Mouse (Mus musculus): Measurements from ENCODE around the gene Il16. TPM values are rescaled to one million over a fixed set of nuclear protein-coding genes. Genes with fewer than 3 reads are reported as not detected.

Gene Il16
- total and polyA plus RNA-seq, 2 experiments: 1.5 to 4.1 TPM

- Histone ChIP-seq H3K9ac (ENCODE audit: low read depth, low read length) (no peak overlapping the region), H3K27me3 (ENCODE audit: control insufficient read depth, insufficient read depth, low read length) (no peaks in the 10 kb centered on the region), H3K27ac (replicated peaks; ENCODE audit: insufficient read depth, low read depth, low read length) (no peak overlapping the region), H3K79me2 (ENCODE audit: control insufficient read depth, insufficient read depth, low read length) (no peaks in the 10 kb centered on the region), H3K4me1 (ENCODE audit: control insufficient read depth, insufficient read depth, low read length) (no peaks in the 10 kb centered on the region), H3K36me3 (ENCODE audit: control insufficient read depth, insufficient read depth, low read length) (no peaks in the 10 kb centered on the region), H3K4me3 (ENCODE audit: insufficient read depth, low read depth, low read length) (no peak overlapping the region)
- WGBS: 83% methylated on average over 3 of the region's 3 CpGs
- TF ChIP-seq POLR2A (IDR thresholded peaks at IDR 0.05; ENCODE audit: extremely low read depth, insufficient read depth, low read length) (no peak), CTCF (IDR thresholded peaks at IDR 0.05; ENCODE audit: low read depth, low read length) (no peak)
- no peak for DNase-seq (ENCODE audit: extremely low read depth, low read depth, low spot score)
Measured at GRCm38 (mm10) chr7:83734246-83734645, 11.3 kb downstream of the Il16 start.

- Histone ChIP-seq H3K27ac (replicated peaks; ENCODE audit: insufficient read depth, low read depth, low read length) (no peak overlapping the region), H3K36me3 (ENCODE audit: control insufficient read depth, insufficient read depth, low read length) (no peaks in the 10 kb centered on the region), H3K9ac (ENCODE audit: low read depth, low read length) (no peak overlapping the region), H3K79me2 (ENCODE audit: control insufficient read depth, insufficient read depth, low read length) (no peaks in the 10 kb centered on the region), H3K27me3 (ENCODE audit: control insufficient read depth, insufficient read depth, low read length) (no peaks in the 10 kb centered on the region), H3K4me1 (ENCODE audit: control insufficient read depth, insufficient read depth, low read length) (no peaks in the 10 kb centered on the region), H3K4me3 (ENCODE audit: insufficient read depth, low read depth, low read length) (no peak overlapping the region)
- no peak for DNase-seq (ENCODE audit: extremely low read depth, low read depth, low spot score)
- TF ChIP-seq POLR2A (IDR thresholded peaks at IDR 0.05; ENCODE audit: extremely low read depth, insufficient read depth, low read length) (no peak), CTCF (IDR thresholded peaks at IDR 0.05; ENCODE audit: low read depth, low read length) (no peak)
- WGBS: 84% methylated on average over 3 of the region's 3 CpGs
Measured at GRCm38 (mm10) chr7:83732781-83733180, 12.7 kb downstream of the Il16 start.

- 85% methylated on average over 15 of the region's 15 CpGs for WGBS
- H3K27ac ChIP-seq (replicated peaks; ENCODE audit: insufficient read depth, low read depth, low read length): no peak overlapping the region
- H3K79me2 ChIP-seq (ENCODE audit: control insufficient read depth, insufficient read depth, low read length): no peaks in the 10 kb centered on the region
- no peak for DNase-seq (ENCODE audit: extremely low read depth, low read depth, low spot score)
- H3K36me3 ChIP-seq (ENCODE audit: control insufficient read depth, insufficient read depth, low read length): no peaks in the 10 kb centered on the region
- no peak overlapping the region for H3K9ac ChIP-seq (ENCODE audit: low read depth, low read length)
- no peaks in the 10 kb centered on the region for H3K4me1 ChIP-seq (ENCODE audit: control insufficient read depth, insufficient read depth, low read length)
- H3K4me3 ChIP-seq (ENCODE audit: insufficient read depth, low read depth, low read length): no peak overlapping the region
- no peaks in the 10 kb centered on the region for H3K27me3 ChIP-seq (ENCODE audit: control insufficient read depth, insufficient read depth, low read length)
- TF ChIP-seq POLR2A (IDR thresholded peaks at IDR 0.05; ENCODE audit: extremely low read depth, insufficient read depth, low read length): no peak
- TF ChIP-seq CTCF (IDR thresholded peaks at IDR 0.05; ENCODE audit: low read depth, low read length): no peak
Measured at GRCm38 (mm10) chr7:83731961-83732666, 13.4 kb downstream of the Il16 start.

DNA sequence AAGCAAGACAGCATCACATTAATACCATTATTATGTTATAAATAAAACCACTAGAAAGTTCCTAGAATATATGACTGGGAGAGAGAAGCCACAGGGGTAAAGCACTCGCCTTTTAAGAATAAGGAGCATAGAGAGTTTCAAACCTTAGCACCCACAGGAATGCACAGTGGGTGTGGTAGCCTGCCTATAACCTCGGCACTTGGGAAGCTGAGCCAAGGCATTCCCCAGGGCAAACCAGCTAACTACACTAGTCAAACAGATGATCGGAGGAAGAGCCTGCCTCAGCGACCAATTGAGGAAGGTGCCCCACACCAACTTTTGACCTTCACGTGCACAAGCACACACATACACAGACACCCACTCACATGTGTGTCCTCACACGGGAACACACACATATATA is 14.2 kb downstream of the Il16 start:
- TF ChIP-seq POLR2A (IDR thresholded peaks at IDR 0.05; ENCODE audit: extremely low read depth, insufficient read depth, low read length): no peak
- TF ChIP-seq CTCF (IDR thresholded peaks at IDR 0.05; ENCODE audit: low read depth, low read length): no peak
- H3K27ac ChIP-seq (replicated peaks; ENCODE audit: insufficient read depth, low read depth, low read length): no peak overlapping the region
- H3K4me3 ChIP-seq (ENCODE audit: insufficient read depth, low read depth, low read length): no peak overlapping the region
- no peaks in the 10 kb centered on the region for H3K27me3 ChIP-seq (ENCODE audit: control insufficient read depth, insufficient read depth, low read length)
- no peaks in the 10 kb centered on the region for H3K79me2 ChIP-seq (ENCODE audit: control insufficient read depth, insufficient read depth, low read length)
- H3K9ac ChIP-seq (ENCODE audit: low read depth, low read length): no peak overlapping the region
- DNase-seq (ENCODE audit: extremely low read depth, low read depth, low spot score): no peak
- 83% methylated on average over 6 of the region's 6 CpGs for WGBS
- H3K4me1 ChIP-seq (ENCODE audit: control insufficient read depth, insufficient read depth, low read length): no peaks in the 10 kb centered on the region
- no peaks in the 10 kb centered on the region for H3K36me3 ChIP-seq (ENCODE audit: control insufficient read depth, insufficient read depth, low read length)

DNA sequence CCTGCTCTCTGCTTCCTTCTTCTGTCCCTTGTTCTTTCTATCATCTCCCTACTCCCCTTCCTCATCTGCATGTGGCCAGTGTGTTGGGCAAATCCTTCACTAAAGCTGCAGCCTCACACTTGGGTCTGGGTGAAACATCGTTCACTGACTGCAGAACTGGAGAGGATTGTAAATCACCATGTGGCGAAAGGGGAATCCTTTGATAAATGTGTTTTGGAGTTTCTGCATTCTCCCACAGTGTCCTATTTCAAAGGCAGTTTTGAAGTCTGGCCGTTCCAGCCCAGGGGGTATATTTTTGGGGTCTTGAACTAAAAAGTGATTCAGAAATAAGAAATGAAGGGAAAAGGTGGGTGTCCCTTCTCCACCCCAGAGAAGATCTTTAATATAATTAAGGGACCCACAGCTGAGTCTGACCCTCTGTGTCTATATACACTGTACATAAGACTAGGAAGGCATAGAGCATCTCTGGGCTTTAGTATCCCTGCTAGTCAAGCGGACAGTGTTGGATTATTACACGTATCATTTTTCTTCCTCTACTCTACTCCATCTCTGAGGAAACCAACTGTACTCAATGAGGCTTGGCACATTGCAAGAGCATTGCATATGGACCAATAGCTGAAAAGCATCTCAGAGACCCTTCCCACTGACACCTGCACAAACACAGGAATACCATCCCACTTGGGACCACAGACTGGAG is 18.4 kb downstream of the Il16 start:
- Histone ChIP-seq H3K27ac (replicated peaks; ENCODE audit: insufficient read depth, low read depth, low read length) (no peak overlapping the region), H3K4me1 (ENCODE audit: control insufficient read depth, insufficient read depth, low read length) (no peaks in the 10 kb centered on the region), H3K4me3 (ENCODE audit: insufficient read depth, low read depth, low read length) (no peak overlapping the region), H3K36me3 (ENCODE audit: control insufficient read depth, insufficient read depth, low read length) (no peaks in the 10 kb centered on the region), H3K9ac (ENCODE audit: low read depth, low read length) (no peak overlapping the region), H3K79me2 (ENCODE audit: control insufficient read depth, insufficient read depth, low read length) (no peaks in the 10 kb centered on the region), H3K27me3 (ENCODE audit: control insufficient read depth, insufficient read depth, low read length) (no peaks in the 10 kb centered on the region)
- no peak for TF ChIP-seq POLR2A (IDR thresholded peaks at IDR 0.05; ENCODE audit: extremely low read depth, insufficient read depth, low read length)
- no peak for TF ChIP-seq CTCF (IDR thresholded peaks at IDR 0.05; ENCODE audit: low read depth, low read length)
- DNase-seq (ENCODE audit: extremely low read depth, low read depth, low spot score): no peak
- WGBS: 90% methylated on average over 5 of the region's 5 CpGs

- no peaks in the 10 kb centered on the region for H3K79me2 ChIP-seq (ENCODE audit: control insufficient read depth, insufficient read depth, low read length)
- no peaks in the 10 kb centered on the region for H3K4me1 ChIP-seq (ENCODE audit: control insufficient read depth, insufficient read depth, low read length)
- H3K4me3 ChIP-seq (ENCODE audit: insufficient read depth, low read depth, low read length): no peak overlapping the region
- no peak for DNase-seq (ENCODE audit: extremely low read depth, low read depth, low spot score)
- H3K9ac ChIP-seq (ENCODE audit: low read depth, low read length): no peak overlapping the region
- TF ChIP-seq CTCF (IDR thresholded peaks at IDR 0.05; ENCODE audit: low read depth, low read length) (no peak), POLR2A (IDR thresholded peaks at IDR 0.05; ENCODE audit: extremely low read depth, insufficient read depth, low read length) (no peak)
- no peaks in the 10 kb centered on the region for H3K27me3 ChIP-seq (ENCODE audit: control insufficient read depth, insufficient read depth, low read length)
- H3K27ac ChIP-seq (replicated peaks; ENCODE audit: insufficient read depth, low read depth, low read length): no peak overlapping the region
- no peaks in the 10 kb centered on the region for H3K36me3 ChIP-seq (ENCODE audit: control insufficient read depth, insufficient read depth, low read length)
Measured at GRCm38 (mm10) chr7:83725801-83726200, 19.7 kb downstream of the Il16 start.
